Mouse (Mus musculus) mouse embryonic stem cell (cell line): Measurements from ENCODE around the gene Nfu1.
"Not testable (repeated sequence)": the region's sequence is repeated elsewhere in the genome, so short reads cannot be mapped to it uniquely, and the experiment has no call there.

Source experiments
- in situ Hi-C, 2 experiments: fragments of 300-500 bp; cut with MboI; formaldehyde crosslinking; loops; 1 replicate in 1 of 2; 3 replicates in 1 of 2; pipeline ENCODE4 v1.14.3; 2019 to 2020; ENCODE audit warnings: low sequenced_read_pairs in 2 of 2, low pct_unique_long_range_greater_than_20kb in 1 of 2, mixed read lengths in 1 of 2; ENCODE audit not compliant: unreplicated experiment in 1 of 2

The Nfu1 gene

DNA sequence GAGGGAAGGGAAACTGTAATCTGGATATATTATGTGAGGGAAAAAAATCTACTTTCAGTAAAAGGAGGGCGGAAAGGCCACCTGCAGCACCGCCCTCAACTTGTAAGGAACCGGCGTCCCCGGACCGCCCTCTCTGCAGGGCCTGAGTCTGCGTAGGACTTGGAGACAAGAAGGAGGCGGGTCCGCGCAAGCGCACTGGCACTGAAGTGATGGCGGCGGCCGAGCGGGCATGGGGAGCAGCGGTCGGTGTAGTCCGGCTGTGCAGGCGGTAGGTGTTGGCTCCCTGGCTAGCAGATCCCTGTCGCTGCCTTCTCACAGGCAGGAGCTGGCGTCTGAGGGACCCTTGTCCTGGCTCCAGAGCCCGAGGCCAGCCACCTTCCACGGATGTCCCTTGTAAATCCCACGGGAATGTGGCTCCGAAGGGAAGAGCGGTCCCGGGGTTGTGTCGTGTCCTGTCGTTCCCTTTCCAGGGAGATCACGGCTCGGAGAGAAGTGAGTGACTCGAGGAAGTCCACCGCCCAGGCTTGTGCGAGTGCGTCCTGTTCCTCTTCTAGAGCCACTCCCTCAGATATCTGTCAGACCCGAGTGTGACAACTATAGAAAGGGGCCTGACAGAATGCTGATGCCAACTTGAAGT lies 774 bp downstream of the Nfu1 start:
- in situ Hi-C loops = no loop called here

DNA sequence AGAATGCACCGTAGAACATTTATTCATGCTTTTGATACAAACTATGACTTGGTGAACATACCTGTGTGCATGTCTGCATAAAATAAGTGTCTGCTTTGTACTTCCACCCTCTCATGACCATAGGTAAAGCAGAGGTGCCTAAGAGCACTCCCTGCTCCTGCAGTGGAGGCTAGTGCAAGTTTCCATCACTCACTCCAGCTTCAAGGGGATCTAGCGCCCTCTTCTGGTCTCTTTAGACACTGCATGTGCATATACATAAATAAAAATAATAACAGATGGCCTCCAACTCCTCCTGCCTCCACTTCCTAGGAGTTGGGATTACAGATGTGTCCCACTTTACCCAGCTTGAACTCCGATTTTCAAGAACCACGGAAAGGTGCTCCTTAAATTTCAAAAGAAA lies 7.9 kb downstream of the Nfu1 start:
- in situ Hi-C loops = no loop called here

DNA sequence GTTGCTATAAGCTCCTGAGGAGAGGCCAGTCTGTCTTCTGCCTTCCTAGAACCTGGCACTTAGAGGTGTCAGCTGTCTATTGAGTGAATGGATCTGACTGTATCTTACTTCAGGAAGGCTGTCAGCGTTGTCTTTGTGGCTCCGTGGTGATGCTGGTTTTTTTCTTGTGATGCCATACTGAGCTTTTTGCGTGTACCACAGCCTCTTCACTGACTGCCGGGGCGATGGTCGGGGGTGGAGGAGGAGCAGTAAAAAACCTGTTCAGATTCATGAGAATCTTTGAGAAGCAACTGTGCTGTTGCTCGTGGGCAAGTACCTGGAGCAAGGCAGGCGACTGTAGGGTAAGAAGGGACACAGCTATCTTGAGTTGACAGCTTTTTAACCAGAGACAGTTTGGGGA lies 9.8 kb downstream of the Nfu1 start:
- in situ Hi-C loops = no loop called here

DNA sequence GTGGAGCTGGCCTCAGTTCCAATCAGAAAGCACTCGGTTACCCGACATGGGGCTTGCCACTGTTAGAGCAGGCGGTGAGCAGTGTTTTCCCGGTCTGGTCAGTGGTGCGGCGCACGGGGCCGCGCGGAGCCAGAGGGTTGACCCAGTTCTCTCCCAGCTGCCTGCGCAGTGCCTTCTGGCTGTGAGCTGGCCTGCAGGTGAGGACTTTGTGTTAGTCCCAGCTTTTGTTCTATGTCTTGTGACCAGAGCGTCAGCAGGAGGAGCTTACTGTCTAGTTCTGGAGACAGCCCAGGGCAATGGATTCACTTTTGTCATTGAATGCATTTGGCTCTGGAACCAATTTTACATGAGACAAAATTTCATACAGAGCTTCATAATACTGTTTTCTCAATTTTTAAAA lies 12.8 kb downstream of the Nfu1 start:
- in situ Hi-C loops = no loop called here

DNA sequence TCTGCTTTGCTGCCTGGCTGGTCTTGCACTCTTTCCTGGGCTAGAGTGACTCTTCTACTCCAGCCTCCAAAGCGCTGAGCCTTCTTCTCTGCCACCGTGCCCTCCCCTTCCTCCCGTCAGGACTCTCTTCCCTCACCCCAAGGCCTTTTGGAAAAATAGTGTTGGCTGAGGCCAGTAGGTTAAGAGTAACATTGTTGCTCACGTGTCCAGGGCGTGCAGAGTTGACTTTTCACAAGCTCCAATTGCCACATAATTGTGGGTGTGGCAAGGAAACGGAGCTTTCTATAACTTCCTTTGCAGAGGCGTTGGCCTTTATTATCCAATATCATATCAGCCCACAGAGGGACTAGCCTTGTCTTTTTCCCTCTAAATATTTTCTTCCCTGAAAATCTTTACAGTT lies 17.9 kb downstream of the Nfu1 start:
- in situ Hi-C loops = no loop called here

DNA sequence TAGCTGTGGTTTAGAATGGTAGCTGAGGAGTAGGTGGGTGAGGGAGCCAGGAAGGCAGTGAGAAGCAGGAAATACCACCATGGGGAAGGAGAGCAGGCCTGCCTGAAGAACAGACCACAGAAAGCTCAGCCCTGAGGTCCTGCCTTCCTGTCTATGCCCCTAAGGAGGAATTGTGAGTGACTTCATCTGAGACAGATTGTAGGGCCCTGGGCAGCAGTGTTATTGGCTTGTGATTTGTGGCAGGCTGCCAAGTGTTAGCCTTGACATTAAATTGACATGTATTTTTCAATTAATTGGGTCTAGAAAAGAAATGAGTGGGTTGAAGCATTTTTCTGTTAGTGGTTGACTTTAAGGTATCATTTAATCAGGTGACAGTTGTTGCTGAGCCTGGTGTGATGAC lies 19.8 kb downstream of the Nfu1 start:
- in situ Hi-C loops = no loop called here

DNA sequence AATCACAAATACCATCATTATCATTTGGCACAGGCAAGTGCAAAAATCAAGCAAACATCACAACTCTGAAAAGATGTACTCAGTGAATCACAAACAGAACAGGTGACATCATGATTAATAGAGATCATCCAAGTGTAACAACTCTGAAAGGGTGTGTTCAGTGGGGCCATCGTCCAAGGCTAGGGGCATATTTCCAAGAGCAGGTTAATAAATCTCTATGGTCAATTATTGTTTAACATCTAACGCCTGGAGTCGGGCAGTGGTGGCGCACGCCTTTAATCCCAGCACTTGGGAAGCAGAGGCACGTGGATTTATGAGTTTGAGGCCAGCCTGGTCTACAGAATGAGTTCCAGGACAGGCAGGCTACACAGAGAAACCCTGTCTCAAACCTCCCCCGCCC lies 22.3 kb downstream of the Nfu1 start:
- in situ Hi-C loops = not testable (repeated sequence)

DNA sequence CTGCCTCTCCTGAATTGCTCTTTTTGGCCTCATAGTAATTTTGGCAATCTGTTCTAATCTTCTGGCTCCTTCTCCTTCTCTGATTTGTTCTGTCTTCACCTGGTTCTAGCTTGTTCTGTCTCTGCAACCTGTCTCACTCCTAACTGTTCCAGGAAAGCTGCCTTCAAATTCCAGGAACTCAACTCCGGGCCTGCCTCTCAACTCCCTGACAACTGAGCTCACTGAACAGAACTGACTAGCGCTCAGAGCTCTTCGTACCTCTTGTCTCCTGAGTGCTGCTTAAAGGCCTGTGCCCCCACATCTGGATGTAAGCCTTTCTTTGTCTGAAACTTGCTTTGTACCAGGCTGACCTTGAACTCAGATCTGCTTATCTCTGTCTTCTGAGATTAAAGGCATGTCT lies 23.4 kb downstream of the Nfu1 start:
- in situ Hi-C loops = no loop called here

DNA sequence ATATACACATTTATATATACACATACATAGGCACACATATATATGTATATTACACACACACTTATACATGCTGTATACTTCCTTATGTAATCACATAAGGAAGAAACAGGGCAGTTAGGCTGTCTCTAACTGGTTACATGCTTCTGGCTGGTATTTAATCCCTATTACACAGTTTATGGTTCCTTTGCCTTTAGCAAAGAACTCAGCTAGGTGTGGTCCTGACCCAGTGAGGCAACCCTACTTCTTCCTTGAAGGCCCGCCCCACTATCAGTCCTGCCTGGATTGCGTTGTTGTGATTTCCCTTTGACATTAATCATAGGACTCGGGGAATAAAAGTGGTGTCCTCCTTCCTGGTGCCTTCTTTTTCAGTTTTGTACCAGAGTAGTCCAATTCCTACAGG lies 25.4 kb downstream of the Nfu1 start:
- in situ Hi-C loops = no loop called here

DNA sequence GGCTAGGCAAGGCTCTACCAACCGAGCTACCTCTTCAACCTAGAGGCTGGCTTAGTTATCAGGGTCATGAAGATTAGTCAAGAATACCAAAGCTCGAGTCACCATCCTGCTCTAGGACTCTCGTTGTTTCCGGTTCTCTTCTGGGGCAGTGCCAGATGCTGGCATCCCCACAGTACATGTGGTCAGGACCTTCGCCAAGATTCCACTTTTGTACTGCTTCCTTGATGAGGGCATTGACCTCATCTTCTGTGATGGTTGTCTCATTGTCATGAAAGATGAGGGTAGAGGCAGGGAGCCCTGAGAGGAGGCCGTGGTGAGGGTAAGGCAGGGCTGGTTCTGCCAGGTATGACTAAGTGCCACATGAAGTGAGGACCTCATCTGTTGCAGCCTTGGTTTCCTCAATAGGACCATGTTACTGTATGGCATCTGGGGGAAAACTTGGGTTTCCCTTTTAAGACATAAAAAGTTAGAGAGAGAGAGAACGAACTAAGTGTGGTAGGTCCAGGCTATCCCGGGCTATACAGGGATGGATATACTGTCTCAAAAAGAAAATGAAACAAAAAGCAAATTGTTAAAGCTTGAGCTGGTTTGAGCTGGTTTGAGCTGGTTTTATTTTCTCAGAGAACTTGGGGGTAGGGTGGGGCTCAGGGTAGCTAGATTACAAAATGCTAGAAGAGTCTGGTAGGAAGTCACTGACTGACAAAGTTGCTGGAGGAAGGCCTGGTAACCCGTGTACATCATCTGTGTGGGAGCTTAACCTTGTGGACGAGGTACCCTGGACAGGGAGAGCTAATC lies 29.0 kb downstream of the Nfu1 start:
- in situ Hi-C loops = no loop called here

DNA sequence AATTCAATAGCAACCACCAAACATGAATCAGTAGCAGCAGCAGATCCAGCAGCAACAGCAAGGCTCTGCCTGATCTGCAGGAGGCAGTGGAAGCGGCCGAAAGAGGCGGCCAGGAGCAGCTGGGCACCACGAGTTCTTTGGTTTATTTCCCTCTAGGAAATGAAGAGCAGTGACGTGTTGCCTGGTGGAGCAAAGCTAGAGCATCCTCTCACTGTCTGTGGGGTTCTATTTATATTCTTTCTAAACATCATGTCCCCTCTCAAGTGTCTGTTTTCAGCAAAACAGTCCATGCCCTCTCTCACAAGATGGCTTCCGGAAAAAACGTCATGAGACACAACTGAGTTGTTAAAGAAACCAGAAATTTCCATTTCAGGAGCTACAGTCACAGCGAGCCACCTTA lies 30.1 kb downstream of the Nfu1 start:
- in situ Hi-C loops = no loop called here

DNA sequence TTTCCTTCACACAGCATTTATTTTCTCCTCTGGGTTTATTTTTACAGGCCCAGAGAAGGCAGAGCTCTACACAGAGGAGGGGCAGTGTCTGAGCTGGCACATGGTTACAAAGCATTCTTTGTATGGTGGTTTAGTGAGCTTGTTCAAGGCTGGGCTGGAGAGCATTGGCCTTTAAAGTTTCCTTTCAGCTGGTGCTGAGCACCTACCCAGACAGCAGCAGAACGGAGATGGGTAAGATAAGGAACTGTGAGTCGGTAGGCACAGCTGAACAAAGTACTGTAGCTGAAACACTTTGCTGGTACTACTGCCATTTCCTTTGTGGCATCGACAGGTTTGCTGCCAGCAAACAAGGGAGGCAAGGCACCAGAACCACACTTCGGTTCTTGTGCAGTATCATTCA lies 31.9 kb downstream of the Nfu1 start:
- in situ Hi-C loops = no loop called here

DNA sequence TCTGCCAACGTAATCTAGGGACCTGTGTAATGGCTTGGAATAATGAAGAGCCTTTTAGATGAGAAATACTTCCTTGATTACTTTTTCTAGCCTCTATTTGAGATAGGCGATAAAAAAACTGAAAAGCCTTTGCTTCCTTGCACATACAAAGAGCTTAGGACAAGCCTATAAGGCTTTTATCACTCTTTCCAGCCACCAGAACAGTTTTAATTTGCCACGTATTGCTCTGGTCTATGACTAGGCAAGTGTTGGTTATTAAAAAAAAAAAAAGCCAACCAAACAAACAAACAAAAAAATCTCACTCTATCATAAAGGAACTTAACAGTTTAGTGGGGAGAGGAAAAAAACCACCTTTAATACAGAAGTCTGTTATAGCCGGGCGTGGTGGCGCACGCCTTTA lies 32.4 kb downstream of the Nfu1 start:
- in situ Hi-C loops = no loop called here

DNA sequence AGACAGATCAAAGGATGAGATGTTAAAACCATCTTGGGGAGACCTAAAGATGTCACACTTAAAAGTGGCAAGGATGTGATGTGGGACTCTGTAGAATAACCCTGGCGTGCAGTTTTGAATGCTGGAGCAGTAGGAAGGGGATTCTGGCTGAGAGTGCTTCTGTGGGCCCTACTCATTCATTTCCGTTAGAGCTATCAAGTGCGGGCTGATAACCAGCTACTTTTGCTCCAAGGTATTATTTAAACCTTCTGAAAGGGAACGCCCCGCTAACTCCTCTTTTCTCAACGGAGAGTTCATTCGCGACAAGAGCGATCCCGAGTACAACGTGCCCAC lies 32.9 kb downstream of the Nfu1 start:
- in situ Hi-C loops = no loop called here

DNA sequence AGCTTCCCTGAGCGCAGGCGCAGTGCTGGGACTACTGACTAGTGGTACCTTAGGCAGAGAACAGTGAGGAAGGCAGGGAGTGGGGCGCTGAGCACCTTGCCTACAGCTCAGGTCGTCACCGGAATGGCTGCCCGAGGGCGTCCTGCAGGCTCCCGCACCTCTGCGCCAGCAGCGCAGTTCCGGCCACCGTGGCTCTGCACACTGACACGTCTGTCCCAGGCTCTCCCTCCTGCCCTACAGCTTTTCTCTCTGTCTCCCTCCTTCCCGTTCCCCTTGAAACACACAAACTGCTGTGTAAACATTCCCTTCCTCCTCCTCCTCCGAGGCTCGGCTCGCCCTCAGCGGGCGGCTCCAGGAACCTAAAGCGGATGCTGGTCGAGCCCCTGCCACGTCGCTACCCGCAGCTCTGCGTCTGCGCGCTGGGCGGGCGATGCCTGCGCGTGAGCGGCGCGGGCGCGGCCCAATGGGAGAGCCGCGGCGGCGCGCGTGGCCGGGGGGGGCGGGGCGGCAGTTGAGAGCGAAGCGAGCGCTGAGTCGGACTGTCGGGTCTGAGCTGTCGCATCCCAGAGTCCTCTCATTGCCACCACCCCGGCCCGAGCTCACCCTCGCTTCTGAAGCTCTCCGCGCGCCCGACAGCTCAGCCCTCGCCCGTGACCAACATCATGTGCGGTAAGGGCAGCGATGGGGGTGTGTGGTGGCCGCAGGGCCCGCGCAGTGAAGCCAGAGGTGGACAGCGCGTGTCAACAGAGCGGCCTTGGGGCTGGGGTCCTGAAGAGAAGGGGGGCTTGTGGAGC lies 33.5 kb downstream of the Nfu1 start, which contains the start of gene Gfpt1:
Gene Gfpt1 (plus strand): TSS at position 510 of the 794 bp plus-strand sequence.
- in situ Hi-C loops = no loop called here

DNA sequence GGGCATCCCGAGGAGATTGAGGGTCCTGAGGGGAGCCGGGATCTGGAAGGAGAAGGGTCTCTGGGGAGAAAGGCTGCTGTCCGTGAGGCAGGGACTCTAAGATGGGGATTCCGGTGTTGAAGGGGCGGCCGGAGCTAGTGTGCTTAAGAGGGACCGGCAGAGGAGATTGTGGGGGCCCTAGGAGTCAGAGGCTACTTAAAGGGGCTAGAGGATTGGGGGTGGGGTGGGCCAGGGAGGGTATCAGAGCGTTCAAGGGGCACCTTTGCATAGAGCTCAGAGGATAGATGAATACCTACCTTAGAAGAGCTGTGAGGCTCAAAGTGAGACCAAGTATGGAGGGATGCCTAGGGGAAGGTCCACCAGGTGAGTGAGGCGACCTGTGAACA lies 34.1 kb downstream of the Nfu1 start:
- in situ Hi-C loops = no loop called here

DNA sequence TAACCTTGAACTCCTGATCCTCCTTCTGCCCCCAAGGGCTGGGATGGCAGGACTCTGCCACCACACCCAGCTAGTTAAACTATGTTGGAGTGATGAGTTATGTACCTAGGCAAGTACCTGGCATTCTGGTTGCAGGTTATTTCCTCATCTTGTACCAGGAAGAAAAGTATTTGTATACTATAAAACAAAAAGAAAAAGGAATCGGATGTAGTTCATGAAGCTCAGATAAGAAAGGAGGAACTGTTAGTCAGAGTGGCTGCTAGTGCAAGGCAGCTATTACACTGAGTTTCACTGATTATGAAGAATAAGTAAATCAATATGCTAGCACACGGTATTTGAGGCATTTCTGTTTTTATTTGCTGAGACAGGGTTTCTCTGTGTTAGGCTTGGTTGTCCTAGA lies 35.9 kb downstream of the Nfu1 start:
- in situ Hi-C loops = no loop called here

DNA sequence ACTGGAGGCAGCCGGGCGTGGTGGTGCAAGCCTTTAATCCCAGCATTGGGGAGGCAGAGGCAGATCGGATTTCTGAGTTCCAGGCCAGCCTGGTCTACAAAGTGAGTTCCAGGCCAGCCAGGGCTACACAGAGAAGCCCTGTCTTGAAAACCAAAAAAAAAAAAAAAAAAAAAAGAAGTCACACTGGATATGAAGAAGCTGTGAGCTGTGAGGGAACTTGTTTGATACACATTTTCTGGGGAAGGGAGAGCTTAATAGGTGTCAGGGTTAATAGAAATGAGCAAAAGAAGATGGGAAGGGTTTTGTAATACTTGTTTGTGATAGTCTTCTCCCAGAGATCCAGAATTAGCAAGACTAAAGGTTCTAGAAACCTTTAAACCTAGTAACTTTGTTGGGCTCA lies 36.5 kb downstream of the Nfu1 start:
- in situ Hi-C loops = no loop called here

DNA sequence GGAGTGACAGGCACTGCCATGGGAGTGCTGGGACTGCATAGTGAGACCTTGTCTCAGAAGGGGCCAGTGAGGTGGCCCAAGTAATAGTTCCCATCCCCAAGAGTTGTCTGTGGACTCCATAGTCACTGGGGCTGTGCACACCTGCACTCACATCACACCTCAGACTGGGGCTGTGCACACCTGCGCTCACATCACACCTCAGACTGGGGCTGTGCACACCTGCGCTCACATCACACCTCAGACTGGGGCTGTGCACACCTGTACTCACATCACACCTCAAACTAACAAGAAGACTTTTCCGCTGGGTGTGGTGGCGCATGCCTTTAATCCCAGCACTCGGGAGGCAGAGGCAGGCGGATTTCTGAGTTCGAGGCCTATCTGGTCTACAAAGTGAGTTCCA lies 39.7 kb downstream of the Nfu1 start:
- in situ Hi-C loops = not testable (repeated sequence)
